Mouse (Mus musculus) fibroblast of lung, adult 2 months (primary cell): ENCODE results near the gene Exoc6.
"Not testable (repeated sequence)": the region's sequence is repeated elsewhere in the genome, so short reads cannot be mapped to it uniquely, and the experiment has no call there.

Experiments
- DNase-seq: peaks from one replicate; pipeline ENCODE4 v3.0.0-alpha.2; 2011; ENCODE audit warnings: low read depth

The Exoc6 gene

DNA sequence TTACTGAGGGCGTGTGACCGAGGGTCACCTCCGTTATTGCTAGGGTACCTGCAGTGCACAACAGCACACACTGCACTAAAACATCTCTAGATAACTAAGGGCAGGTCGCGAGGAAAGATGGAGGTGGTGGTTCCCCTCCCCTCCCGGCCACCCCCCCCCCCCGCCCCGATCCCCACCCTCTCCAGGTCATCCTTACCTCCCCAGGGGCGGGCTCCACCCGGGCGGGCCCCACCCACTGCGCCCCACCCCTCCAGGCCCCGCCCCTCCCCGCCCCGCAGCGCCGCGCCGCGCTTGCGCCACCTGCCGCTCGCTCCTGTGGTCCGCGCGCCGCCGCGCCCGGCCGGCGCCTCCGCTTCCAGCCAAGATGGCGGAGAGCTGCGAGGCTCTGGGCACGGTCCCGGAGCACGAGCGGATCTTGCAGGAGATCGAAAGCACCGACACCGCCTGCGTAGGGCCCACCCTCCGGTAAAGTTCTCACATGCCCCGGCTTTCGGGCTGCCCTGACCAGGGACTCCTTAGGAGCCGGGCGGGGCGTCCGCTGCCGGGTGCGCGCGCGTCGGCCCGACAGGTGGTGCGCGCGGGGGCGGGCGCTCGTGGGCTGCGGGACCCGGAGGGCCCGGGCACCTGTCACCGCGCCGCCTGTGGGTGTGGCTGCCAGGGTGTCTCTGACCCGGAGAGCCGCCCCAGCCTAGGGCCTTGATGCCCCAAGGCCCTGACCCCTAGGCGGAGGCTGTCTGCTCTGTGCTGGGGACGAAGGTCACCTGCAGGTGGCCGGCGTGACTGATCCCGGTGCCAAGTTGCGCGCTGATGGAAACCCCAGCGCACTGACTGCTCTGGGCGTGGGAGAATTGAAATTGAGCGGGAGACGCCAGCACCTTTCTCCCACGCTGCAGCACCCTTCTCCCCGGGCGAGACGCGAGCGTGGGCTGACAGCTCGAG lies at the start of gene Exoc6:
Gene Exoc6, plus strand, starts transcription at position 318 of the 939 bp plus-strand sequence.
- DNase-seq: no peak

DNA sequence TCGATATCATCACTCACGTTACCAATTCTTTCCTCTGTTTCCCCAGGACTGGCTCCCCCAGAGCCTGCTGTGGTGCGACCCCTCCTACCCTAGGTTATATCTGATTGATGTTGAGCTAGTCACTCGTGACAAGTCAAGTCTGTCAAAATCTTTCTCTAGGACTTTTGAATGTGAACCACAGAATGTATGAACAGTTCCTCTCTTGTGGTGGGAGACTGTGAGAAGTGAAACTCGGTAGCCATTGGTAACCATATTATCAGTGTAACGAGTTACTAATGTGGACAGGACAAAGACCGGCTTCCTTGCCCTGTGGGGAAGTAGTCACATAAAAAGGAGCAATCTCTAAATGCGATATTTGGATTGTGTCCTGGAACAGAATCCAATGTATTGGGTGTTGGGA lies 47.2 kb upstream of the Exoc6 start:
- DNase-seq: no peak

DNA sequence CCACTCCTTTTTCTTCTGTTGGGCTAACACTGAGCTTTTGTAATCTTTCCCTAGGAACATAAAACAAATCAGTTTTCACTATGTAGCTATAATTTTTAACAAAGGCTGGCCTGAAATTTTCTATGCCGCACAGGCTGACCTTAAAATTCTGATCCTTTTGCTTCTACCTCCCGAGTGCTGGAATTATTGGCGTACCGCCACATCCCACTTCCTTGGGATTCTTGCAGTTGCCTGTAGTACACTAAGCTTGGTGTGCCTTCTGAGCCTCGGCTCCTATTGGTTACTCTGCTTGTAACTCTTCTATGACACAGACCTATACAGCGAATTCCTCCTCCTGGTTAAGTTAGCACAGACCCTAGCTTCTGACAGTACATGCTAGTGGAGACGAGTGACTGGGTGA lies 44.2 kb upstream of the Exoc6 start:
- DNase-seq: no peak

DNA sequence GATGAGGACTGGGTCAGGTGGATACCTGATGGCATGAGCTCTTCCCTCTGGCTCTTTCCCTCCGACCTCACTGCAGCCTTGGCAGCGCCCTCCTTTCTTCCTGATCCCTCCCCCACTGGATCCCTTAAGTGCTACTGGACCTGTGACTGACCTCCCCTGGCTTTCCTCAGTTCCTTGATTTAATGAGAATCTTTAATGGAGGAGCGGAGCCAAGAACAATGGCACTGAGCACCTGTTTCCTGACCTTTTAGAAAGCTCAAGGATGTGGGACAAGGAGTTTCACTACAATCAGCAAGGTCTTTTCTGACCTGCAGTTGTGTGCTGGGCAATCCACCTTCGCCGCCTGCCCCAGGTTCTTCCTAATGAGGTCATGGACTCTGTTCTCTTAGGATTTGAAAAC lies 43.6 kb upstream of the Exoc6 start:
- DNase-seq: no peak

DNA sequence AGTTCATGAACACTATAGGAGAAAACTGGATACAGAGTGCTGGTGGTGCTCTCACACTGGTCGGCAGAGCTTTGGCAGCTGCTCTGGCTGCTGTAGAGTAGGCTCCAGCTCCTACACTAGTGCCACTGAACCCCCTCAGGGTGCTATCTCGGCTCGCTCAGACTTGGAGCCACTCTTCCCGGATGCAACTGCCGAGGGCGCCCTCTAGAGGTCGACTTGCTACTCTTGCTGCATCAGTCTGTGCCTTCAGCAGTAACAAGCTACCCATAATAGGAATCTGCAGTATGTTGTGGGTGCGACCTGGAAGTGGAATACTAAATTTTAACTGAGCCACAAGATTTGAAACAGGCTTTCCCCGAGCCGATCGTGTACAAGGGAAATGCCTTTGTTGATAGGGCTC lies 40.5 kb upstream of the Exoc6 start:
- DNase-seq: peak; percentile 21

DNA sequence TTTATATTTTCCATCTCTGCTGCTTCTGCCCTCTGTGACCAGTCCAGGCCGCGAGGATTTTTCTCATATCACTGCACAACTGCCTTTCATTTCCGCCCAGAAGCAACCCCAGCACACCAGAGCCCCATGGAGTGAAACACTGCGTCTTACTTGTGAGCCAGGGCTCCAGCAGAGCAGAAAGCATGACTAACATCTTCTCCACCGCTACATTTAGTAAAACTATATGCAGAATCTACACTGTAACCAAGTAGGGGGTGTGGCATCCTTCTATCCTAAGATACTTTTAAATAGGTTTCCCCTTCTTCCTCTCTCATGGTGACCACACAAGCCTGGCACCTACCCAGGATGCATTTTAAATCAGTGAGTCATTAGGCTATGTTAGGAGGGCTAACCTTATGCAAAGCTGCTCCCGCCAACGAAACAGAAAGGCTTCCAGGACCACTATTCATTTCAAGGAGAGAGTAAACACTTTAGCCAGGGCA lies 35.4 kb upstream of the Exoc6 start:
- DNase-seq: peak; percentile 15

DNA sequence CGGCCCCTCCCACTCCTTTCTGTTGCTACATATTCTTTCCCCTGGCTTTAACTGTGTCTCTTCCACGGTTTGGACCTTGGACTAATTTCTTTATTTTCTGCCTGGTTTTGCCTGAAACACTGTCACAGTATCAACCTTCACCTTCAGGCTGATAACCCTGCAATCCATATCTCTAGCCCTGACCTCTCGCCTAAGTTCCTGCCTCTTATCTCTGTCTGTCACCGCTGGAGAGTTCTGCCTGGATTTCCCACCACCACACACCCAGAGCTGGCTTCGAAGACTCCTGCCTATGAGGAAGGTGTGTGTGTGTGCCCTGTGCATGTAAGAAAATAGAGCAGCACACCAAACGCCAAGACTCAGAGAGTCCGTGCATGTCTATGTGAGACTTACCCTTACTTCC lies 32.8 kb upstream of the Exoc6 start:
- no peak for DNase-seq

DNA sequence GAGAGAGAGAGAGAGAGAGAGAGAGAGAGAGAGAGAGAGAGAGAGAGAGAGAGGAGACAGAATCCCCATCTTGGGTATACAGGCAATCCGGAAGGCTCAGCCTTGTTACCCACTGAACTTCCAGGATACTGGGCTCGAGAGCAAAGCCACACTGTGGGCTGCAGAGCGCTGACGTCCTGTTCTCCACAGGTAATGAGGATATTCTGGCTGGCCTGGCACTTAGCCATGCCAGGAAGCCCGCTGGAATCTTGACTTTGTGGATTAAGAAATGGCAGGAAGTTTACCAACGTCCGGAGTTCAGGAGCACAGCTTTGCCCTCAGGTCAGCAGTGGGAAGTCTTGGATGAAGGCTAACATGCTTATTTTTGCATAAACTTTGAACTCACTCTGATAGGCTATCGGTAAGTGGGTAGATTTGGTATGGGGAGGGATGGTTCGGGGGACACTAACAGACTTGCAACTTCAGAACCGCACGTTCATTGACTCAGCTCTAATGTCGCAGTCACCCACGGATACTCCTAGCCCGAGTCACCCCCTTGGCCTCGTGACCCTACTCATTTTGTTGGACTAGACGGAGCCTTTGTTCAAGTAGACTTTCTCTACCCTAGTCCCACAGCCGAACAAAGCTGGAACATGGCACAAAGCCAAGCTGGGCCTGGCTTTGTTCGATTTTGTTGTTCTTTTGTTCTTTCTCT lies 29.3 kb upstream of the Exoc6 start:
- DNase-seq: no peak

DNA sequence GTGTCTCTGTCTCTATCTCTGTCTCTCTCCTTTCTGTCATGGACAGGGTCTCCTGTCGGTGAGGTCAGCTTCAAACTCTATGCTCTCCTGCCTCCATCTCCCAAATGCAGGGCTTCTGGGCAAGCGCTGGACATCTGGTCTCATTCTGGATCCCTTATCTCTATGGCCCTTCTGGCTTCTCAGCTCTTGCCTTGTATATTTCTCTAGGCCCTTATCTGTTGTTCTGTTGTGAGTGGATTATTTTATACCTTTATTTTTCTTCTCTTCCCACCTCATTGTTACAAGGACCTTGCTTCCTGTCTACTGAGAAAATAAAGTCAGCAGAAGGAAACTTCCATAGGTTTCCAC lies 28.8 kb upstream of the Exoc6 start:
- no peak for DNase-seq

DNA sequence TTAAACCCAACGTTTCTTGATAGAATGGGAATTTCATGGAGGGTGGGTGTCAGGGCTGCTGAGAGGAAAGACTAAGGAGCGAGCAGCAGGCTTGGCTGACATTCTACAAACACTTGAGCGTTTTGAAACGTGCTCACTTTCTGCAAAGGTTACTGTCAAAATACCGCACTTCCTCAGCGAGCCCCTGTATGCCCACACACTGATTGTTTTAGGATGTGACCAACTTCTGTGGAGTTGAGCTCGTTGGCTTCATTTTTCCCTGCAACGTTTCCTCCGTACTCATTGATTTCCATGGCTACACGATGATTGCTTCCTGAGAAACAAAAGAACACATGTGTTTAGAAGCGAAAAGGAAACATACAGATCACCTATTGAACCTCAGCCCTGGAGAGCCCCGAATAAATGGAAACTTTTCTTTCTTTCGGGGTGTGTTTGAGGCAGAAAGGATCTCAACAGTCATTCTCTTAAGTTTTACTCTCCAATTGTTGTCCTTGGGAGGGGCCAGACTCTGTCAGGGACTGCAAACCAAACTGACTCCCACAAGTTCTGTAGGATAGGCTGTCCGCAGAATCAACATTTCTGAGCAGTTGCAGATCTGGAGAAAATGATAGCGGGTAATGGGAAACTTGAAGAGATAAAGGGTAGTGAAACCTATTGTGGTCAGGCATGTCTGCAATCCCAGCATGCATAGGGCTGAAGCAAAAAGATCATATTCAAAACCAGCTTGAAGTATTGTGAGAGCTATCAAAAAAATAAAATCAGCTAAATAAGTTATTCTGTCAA lies 26.7 kb upstream of the Exoc6 start:
- no peak for DNase-seq

DNA sequence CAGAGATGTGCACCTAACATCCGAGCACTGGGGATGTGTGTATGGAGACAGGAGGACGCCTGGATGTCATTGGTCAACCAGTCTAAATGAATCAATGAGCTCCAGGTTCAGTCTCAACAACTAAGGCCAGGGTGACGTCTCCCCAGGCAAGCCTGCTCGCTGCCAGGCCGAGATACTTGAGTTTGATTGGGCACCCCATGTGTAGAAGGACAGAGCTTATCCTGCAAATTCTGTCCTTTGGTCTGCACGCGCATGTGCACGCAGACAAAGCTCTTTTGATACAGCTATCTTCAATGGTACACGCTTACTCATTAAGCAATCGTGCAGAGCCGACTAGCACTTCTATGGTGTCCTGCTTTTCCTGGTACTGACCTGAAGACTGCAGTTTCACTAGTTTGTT lies 24.3 kb upstream of the Exoc6 start:
- DNase-seq: no peak

DNA sequence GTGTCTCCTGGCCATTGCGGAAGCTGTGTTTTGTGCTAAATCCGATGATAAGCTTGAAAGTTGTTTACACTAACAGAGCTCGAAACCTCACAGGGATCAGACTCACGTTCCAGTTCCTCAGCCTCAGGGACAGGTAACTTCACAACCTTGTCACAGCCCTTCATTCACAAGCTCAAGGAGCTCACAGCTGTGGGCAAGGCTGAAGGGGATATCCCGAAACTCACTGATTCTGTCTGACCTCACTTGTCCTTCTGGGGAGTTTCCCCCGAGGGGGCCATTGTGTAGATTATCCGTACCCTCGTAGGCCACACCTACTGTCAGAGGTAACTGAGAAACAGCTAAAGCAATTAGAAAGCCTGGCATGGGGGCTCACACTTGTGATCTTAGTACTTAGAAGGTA lies 23.4 kb upstream of the Exoc6 start:
- no peak for DNase-seq

DNA sequence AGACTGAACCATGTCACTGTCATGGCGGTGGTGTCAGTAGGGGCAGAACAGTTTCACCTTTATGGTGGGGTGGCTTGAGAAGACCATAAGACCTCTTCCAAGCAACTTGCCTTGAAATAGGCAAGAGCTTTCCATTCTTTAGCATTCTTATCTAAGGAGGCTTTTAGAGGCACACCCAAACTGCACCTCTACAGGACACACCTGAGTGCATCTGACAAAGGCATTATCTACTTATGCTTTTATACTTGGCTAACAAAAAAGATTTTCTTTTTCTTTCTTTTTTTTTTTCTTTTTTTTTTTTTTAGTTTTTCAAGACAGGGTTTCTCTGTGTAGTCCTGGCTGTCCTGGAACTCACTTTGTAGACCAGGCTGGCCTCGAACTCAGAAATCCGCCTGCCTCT lies 22.5 kb upstream of the Exoc6 start:
- not testable (repeated sequence) for DNase-seq

DNA sequence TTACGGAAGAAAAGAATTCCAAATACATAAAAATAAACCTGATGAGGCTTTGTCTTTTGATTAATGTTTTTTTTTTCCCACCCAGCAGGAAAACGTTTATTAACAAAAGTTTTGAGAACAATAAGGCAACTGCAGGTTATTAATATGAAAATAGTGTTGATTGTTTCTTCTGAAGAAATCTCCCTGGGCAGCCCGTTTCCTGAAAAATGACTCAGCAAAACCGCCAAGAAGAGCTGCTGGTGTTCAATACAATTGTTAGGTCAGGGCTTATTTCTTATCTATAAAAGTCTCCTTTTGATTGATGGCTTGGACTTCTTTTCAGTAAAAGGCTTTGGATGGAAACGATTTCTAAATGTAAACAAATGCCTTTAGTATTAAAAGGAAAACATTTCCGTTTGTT lies 21.6 kb upstream of the Exoc6 start:
- no peak for DNase-seq

DNA sequence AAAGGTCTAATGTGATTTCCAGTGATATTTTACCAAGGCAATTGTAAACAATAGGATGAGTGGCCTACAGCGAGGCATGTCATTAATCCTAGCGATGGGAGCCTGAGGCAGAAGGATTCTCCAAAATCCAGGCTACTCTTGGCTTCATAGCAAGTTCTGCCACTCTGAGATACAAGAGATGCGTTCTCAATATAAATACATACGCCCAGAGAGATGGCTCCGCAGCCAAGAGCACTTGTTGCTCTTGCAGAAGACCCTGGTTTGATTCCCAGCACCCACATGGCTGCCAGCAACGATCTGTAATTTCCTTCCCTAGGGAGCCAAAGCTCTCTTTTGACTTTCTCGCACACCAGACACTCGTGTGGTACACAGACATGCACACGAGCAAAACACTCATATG lies 20.9 kb upstream of the Exoc6 start:
- DNase-seq: no peak

DNA sequence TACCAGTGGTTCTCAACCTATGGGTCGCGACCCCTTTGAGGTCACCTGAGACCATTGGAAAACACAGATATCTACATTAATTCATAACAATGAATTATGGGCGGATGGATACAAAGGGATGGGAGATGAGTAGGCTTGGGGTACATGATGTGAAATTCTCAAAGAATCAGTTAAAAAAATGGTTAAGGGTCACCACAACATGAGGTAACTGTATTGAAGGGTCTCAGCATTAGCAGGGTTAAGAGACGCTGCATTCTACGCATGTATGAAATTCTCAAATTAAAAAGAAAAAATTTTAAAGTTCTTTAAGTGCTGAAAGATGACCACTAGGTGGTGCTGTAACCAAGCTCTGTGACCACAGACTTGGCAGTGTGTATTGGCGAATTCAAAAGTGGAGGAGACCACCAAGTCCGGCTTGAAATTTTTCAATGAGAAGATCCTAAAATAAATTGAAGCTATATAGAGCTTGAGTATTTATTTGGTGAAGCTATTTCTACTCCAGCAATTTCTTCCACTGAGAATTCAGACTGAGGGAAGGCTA lies 20.2 kb upstream of the Exoc6 start:
- DNase-seq: no peak

DNA sequence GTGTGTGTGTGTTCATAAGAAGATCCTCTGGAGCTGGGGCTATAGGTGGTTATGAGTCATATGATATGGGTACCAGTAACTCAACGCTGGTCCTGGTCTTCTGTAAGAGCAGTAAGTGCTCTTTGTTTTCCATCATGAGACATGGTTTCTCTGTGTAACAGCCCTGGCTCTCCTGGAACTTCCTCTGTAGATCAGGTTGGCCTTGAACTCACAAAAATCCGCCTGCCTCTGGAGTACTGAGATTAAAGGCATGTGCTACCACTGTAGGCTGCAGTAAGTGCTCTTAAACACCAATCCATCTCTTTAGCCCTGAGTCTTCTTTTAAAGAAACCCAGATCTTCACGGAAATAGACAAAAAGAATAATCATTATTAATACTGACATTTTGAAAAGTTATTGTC lies 19.6 kb upstream of the Exoc6 start:
- no peak for DNase-seq

DNA sequence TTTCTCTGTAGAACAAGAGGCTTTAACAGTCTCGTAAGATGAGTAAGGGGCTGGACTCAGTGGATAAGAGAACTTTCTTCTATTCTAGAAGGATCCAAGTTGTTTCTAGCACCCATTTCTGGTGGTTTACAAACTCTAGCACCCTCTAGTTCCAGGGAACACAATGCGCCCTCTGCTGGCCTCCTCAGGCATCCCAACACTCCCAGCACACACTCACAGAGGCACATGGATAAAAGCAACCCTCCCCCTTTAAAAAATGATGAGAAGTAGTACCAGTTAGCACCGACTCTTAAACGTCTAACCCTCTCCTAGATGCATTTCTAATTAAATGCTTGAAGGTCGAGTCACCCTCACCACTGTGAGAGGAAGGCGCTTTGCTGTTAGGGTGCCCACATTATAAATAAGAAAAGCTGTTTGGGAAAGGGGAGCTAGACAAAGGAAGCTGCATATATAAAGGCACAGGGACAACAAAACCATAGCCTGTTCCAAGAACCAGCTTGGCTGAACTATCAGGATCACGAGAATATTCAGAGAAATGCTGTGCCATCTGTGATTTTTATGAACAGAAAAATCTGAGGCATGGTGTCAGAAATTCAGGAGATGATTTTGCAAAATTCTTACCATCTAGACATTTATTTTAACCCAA lies 18.9 kb upstream of the Exoc6 start:
- DNase-seq: no peak

DNA sequence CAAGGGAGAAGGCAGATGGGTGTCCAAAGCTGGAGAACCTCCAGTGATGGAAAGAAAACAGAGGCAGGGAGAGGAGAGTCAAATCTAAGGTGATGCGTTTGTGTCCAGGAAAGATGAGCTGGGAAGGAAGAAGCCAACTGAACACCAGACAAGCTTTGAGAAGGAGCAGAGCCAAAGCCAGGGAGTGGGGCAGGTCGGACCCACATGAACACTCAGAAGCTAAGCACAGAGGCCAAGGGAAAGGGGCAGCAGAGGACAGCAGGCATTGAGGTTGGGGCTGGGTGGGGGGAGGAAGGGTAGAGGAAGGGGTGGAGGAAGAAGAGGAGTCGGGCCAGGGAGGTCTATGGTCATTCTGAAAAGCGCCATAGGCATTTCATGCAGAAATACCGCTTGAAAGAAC lies 17.0 kb upstream of the Exoc6 start:
- DNase-seq: no peak

DNA sequence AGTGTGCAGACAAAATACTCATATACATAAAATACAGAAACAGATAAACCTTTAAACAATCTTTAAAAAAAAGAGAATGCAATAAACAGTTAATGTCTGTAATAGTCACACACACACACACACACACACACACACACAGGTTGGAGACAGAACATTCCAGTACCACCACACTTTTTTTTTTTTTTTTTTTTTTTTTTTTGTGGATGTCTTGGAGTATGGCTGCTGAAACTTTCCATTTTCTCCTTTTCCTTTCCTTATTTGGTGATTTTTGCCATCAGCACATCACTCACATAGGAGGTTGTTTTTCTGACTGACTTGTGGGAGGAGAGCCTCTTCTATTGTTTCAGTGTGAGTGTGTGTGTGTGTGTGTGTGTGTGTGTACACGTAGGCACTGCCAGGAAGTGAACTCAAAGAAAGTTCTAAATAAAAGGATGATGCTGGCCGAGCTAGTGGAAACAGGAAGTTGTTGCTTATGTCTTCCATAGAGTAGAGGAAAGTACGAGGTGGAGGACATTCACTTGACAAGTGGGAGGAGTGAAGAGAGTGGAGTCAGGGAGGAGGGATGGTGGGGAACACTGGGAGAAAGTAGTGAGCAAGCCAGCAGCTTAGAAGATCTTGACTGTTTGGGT lies 15.4 kb upstream of the Exoc6 start:
- DNase-seq: no peak

DNA sequence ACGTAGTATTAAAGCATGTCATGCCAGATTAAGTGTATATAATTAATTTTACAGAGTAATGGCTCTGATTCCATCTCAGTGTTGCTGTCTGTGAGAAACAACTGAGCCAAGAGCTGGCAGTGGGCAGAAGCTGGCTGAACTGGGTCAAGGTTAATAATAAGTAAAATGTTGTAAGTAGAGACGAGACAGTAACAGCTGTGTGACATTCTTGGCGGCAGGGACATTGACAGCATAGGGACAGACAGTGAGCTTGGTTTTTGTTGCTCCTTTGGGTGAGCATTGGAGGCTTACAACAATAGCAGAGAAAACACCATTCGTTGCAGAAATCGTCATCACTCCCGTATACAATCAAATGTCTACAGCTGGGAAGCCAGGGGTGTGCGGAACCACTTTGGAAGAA lies 13.8 kb upstream of the Exoc6 start:
- no peak for DNase-seq
